Mouse (Mus musculus): ENCODE measurements around the gene Fhl2.

The Fhl2 gene

GRCm38 (mm10) chr1:43196661-43197241, at the start of gene Fhl2:
Fhl2 (minus strand) TSS chr1:43196984.
- no peak for DNase-seq (ENCODE audit: low spot score in 2 of 2)

DNA sequence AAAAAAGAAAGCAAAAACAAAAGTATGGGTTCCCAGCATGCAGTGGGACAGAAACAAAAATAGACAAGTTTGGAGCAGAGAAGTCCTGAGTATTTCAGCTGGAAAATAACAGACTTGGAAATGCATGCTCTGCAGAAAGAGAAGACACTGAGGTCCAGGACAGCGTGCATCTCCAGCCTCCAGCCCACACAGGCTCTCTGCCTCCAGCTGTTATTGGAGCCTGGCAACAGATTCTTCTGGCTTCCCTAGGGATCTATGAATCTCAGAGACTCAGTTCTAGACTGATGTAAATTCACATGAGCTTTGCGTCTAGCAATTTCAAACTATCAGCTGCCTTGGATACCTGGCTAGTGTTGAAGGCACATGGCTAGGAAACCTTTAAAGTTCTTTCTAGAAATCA, 48.2 kb upstream of the Fhl2 start:
- no peak for DNase-seq (ENCODE audit: low spot score in 2 of 2)

- DNase-seq (ENCODE audit: low spot score in 2 of 2), result no peak
These were observed 44.4 kb upstream of the Fhl2 start for GRCm38 (mm10) chr1:43241208-43241607.

DNA sequence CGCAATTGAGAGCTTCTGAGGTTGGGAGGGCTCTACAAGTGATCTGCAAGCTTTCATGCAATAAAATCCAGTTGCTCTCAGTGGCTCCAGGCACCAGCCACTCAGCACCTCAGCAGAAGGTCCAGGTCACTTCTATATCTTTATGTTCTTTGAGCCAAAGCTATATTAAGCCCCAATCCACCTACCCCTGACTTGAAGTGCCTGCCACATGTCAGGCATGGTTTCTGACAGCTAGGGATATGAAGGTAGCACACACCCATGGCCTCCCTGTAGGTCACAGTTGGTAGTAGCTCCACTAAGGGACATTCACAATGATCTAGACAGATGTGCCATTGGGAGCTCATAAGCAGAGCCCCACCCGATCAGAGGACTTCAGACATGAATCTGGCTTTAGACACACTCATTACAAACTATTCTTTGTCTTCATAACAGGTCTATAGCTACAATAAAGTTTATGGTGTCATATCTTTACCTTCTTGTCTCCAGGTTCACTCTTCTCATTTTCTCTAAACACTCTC, 43.1 kb upstream of the Fhl2 start:
- DNase-seq (ENCODE audit: low spot score in 2 of 2), result no peak

DNA sequence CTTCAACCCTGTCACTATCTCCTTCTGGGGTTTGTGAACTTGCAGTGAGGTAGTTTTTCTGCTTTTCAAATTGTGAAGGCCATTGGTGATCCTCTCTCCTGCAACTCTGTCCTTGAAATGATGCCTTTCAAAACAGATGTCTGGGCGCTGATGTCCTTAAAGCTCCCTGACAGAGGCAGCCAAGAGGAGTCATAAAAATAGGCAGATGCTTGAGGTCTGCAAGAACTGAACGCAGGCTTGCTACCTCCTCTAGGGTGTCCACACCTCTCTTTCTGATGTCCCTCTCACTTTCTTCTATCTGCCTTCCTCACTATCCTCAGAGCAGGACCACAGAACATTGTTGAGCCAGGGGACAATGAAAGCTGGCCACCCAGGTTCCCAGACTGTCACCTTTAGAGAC, 41.7 kb upstream of the Fhl2 start:
- DNase-seq (ENCODE audit: low spot score in 2 of 2), result no peak

DNA sequence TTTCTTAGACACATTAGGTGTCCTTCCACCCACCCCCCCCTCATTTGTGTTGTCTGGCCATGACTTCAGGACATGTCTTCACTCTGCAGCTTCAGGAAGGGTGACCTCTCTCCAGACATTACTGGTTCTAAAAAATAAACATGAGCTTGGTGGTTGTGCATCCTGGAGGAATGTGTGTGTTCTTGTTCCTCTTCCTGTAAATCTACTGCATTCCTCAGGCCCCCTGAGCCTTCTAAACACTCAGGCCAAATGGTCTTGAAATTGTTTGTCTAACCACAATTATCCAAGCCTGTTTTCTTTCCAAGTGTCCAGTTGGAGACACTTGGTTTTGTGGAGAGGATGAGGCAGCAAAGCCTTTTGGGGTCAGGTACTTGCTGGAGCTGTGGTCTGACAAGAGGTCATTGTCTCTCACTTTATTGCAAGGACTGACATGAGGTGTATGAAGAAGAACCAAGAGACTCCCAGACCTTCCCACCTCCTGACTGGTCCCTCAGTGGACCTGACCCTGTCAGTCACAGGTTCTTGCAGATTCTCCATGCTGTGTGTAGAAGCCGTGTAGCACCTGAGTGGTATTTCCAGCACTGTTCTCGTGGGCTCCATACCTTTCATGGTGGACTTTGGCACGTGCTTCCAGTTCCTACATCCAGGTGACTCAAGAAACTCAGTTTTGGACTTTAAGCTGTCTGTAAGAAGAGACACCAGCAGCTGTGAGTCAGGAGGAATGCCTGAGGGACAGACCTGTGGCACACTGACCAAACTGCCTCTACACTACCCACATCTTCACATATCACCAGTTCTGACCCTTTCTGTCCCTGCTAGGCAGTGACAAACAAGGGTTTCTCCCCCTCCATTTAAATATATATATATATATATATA, 40.8 kb upstream of the Fhl2 start:
- DNase-seq (ENCODE audit: low spot score in 2 of 2), result no peak

GRCm38 (mm10) chr1:43225531-43226151, 28.9 kb upstream of the Fhl2 start:
- DNase-seq (ENCODE audit: low spot score in 2 of 2), result no peak

DNA sequence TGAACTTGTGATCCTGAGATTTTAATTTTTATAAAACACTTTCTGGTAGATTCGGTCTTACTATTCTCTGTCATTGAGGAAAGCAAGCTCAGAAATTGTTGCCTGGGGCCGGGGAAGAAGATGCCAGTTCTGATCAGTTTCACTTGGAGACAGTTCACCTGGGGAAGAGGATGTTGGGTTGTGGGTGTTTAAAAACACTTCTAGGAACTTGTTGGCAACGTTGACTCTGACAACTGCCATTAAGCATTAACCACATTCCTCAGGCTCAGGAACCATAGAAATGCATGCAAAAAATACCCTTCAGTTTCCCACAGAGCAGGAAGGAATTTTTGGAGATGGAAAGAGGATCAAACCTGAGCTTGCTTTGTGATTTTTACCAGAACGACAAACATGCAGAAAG, 28.2 kb upstream of the Fhl2 start:
- no peak for DNase-seq (ENCODE audit: low spot score in 2 of 2)

GRCm38 (mm10) chr1:43224171-43224570, 27.4 kb upstream of the Fhl2 start:
- no peak for DNase-seq (ENCODE audit: low spot score in 2 of 2)

DNA sequence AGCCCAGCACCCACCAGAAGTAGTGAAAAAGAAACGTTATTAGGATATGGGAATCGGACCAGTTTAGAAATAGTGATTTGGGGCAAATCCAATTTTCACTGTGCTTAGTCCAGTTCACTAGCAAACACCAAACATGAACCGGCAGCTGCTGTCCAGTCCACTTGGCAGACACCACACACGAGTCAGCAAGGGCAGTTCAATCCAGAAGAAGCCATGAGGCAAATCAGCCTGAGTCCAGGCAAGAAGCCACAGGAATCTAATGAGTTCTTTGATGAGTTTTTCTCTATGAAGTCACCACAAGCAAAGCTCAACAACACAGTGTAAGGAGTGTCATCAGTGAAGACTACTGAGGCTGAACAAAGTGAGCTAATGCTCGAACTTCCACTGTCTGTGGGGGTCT, 26.3 kb upstream of the Fhl2 start:
- no peak for DNase-seq (ENCODE audit: low spot score in 2 of 2)

DNA sequence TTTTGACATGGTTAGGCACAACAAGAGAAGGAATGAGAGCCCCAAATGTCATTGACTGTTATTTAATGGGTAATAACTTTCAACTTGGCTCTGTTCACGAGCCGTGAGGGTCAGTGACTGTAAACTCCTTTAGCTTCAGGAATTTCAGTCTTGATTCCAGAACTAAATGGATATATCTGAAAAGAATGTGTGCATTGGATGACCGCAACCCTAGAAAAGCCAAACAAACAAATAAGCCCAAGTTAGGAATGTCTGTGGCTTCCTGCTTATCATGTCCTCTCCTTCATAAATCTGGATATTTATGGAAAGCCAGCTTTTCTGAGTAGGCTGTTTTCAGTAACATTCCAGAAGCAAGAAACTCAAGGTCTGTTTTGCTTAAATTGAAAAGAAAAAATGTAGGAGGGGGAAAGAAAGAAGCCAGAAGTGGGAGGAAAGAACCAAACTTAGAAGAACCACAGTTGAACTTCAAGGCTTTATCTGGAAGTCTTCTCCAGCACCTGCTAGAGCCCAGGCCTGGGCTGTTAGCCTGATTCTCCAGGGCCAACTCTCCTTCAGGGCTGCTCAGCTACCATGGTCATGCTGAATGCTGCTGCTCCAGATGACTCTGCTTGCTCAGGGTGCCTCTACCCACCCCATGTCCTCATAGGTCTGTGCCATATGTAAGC, 21.4 kb upstream of the Fhl2 start:
- no peak for DNase-seq (ENCODE audit: low spot score in 2 of 2)

DNA sequence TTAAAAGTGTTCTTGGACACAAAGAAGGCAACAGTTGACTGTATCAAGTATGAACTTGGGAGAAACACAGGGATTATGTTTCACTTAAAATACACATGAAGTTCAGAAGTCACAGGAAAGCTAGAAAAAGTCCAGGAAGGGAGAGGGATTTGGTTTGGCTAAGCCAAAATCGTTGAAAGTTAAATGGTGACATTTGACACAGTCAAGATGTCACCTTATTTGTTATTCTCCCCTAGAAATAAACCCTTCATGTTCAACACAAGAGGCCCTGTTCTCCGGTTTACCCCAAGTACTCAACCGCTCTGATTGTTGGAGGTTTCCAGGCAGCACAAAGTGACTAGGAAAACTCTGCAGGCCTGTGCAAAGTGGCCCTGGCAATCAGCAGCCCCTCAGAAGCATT, 18.8 kb upstream of the Fhl2 start:
- no peak for DNase-seq (ENCODE audit: low spot score in 2 of 2)

GRCm38 (mm10) chr1:43211274-43211673, 14.5 kb upstream of the Fhl2 start:
- no peak for DNase-seq (ENCODE audit: low spot score in 2 of 2)

DNA sequence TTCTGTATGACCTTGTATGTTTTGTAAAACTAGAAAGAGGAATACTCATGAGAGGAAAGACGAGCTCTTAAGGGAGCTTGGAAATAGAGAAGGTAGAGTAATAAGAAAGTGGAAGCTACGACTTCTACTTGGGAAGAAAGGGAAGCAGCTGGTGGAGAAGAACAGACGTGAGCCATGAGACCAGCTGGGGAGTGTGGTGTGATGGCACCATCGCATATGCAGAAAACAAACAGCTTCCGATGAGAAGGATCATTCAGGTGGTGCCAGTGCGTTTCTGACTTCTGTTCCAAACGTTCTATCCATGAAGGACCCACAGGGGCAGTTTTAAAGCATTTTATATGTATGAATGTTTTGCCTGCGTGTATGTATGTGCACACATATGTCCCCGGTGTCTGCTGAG, 13.5 kb upstream of the Fhl2 start:
- peak in 1 of 2 experiments; percentile 37 for DNase-seq (ENCODE audit: low spot score in 2 of 2)

DNA sequence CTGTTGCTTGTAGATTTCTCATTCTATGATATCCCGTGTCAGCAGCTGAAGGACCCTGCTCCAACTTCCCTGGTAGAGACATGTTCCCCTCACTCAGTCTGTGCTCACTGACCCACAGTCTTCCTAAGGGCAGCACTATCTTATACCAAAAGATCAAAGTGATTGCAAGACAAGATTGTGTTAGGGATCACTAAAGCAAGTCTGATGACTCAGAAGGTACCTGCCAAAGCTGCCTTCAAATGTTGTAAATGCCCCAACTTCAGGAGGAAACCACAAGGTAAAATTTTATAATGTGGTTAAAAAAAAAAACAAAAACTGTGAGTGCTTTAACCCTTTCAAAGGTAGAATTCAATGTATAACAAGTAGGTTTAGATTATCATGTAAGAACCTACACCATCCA, 10.4 kb upstream of the Fhl2 start:
- DNase-seq (ENCODE audit: low spot score in 2 of 2), result no peak

DNA sequence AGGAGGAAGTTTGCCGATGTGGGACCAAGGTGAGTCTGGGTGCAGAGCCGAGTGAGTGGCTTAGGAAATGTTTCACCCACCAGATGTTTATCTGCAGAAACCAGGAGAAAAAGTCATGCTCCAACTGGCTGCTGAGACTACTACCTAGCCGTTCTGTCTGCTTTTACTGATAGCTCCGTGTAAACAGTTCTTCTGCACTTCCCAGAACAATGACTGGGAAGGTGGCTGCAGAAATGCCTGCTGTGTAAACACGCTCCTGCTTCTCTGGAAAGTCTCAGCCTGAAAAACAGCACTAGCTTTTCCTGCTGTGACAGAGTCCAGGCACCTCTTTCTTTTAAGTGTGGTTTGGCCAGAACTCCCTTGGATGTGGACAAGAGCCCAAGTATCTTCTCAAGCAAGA, 6.5 kb upstream of the Fhl2 start:
- no peak for DNase-seq (ENCODE audit: low spot score in 2 of 2)

DNA sequence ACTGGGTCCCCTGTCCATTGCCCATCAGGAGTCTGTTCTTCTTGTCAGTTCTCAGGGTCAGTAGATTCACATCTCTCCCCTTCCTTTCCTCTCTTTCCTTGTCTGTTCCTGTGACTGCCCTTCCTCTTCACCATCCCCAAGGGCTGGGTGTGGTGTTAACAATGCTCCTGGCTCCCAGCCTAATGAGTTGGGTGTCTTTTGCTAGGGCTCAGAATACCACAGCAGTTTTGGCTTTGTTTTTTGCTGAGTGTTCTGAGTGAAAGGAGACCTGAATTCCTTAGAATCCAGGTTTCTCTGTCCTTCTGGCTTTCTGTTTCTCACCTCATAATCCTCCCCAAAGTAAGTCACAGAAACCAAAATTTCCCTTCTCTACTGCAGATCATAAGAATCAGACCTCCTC, 5.4 kb upstream of the Fhl2 start:
- no peak for DNase-seq (ENCODE audit: low spot score in 2 of 2)

- DNase-seq (ENCODE audit: low spot score in 2 of 2), result no peak
These were observed 5.0 kb upstream of the Fhl2 start for GRCm38 (mm10) chr1:43201796-43202195.

GRCm38 (mm10) chr1:43199867-43200240, 3.1 kb upstream of the Fhl2 start:
- DNase-seq (ENCODE audit: low spot score in 2 of 2), result peak; percentile 50 to 73

DNA sequence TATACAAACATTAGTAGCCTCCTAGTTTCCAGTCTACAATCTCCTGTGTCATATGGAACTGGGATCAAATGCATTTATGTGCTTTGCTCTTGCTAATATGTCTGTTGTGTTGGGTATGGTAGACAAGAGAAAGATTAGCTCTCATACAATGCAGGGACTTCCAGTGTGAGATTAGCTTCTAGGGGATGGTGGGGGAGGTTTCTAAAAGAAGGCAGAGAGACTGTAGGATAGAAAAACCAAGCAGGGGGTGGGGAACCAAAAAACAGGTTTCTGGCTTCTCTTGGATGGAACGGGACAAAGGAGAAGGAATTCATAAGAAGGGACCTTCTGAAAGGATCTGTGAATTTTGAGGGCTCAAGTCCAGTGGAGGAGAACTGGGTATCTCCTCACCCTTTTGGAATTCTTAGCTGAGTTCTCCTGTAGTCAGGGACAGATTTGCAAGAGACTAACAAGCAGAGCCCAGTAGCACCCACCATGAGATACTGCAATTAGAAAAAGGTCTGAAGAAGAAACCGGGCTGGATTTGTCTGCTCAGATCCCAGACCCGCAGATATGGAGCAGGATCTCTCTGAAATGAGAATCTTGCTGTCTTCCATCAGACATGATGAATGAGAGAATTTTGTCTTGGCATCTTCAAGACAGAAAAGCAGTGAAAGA, 2.6 kb upstream of the Fhl2 start:
- DNase-seq (ENCODE audit: low spot score in 2 of 2), result no peak

DNA sequence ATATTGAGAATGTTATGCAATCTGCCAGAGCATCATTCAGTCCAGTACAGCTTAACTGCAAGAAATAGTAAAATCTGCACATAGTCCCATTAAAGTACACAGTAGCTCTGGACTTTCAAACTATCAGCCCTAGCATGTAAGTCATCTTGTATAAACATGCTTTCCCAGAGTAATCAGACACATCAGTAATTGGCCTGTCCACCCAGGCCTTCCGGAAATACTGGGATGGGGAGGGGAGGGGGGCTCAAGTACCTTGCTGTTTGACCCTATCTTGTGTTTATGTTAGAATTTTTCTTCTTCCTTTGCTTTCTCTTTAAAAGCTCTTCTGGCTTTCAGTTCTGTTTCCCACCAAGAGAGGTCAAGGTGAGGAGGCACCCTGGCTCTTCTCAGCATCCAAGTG, 725 bp downstream of the Fhl2 start:
- DNase-seq (ENCODE audit: low spot score in 2 of 2), result no peak

DNA sequence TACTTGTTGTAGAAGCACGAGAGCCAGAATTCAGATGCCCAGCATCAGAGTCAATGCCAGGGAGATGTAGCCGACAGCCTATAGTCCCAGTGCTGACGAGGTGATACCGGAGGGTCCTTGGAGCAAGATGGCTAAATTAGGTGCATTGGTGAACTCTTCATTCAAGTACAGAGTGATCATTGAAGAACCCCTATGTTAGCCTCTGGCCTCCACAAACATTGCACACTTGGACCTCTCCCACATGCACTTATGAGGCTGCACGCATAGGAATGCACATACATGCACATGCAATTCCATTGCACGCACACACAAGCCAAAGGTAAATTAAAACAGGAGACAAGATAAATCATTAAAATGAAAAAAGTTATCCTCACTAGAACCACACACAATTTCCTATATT, 3.4 kb downstream of the Fhl2 start:
- DNase-seq (ENCODE audit: low spot score in 2 of 2), result no peak
